Mouse (Mus musculus) CD4-positive, CD25-positive, alpha-beta regulatory T cell, adult 2 months (primary cell): ENCODE data around the gene Olfr1217.
"Not testable (repeated sequence)": the region's sequence is repeated elsewhere in the genome, so short reads cannot be mapped to it uniquely, and the experiment has no call there.

ENCODE experiments used
- DNase-seq: peaks from one replicate; pipeline ENCODE4 v3.0.0-alpha.2; 2012; ENCODE audit warnings: low read depth, low spot score

Olfr1217 gene

DNA sequence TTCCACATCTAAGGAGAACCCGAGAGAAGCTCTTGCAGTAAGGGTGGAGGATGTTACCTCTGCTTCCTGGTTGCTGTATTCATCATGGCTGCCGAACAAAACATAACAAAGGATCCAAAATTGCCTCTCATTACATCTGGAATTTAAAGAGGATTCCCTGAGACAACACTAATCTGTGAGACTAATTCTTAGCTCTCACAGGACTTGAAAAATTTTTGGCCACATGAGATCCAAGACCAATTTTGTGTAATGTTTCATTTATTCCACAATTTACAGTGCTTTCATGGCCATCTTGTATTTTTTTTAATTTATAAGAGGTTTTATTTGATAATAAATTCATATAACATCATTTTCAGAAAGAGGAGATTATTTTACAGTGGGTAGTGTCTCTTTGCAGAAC lies at the start of gene Olfr1217:
TSS of gene Olfr1217 (minus strand) at position 101 of the 400 bp plus-strand sequence.
- DNase-seq: no peak

DNA sequence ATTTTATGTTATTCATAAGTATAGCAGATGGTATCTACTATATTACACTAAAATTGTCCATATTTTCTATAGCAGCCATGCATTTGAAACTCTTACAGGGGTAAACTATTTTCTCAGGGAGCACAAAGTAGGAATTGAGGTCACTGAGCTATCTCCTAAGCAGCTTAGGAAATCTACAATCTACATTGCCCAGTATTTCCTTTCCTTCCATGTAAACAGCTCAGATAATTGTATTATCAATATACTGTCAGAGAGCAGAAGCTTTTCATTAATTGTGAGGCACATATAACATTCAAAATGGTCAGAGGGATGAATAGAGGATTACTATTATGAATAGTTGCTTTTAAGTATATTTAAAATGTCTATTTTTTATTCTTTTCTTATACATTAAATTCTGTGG lies 49.6 kb upstream of the Olfr1217 start:
- DNase-seq: no peak

DNA sequence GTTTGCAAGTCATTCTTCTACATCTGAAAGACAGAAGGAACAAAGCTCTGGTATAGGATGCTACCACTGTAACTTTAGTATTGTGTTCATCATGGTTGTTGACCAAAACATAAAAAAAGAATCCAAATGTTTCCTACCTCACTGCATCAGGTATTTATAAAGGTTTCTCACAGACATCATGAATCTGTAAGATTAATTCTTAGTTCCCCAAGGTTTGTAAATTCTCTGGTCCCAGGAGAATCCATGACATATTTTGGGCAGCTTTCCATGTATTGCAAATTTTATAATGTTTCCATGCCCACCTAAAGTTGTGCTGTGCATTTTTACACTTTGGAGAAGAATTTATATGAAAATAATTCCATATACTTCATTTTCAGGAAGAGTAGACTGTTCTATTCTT lies 29.2 kb upstream of the Olfr1217 start, which contains the start of gene Olfr1218:
TSS of gene Olfr1218 (minus strand) at position 101 of the 400 bp plus-strand sequence.
- no peak for DNase-seq

DNA sequence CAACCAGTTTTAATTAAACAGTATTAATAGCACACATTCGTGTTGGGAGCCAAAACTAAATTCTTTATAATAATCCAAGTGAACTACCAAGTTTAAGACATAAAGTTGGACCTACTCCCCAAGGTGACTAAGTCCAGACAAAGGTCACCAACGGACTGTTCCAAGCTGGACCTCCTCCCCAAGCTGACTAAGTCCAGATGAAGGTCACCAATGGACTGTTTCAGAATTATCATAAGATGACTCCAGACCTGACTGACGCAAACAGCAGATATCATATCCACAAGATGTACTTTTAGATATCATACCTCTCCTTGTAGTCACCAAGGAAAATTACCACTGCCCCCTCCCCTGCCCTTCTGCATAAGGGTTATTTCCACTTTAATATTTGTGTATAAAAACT lies 10.4 kb downstream of the Olfr1217 start:
- not testable (repeated sequence) for DNase-seq

DNA sequence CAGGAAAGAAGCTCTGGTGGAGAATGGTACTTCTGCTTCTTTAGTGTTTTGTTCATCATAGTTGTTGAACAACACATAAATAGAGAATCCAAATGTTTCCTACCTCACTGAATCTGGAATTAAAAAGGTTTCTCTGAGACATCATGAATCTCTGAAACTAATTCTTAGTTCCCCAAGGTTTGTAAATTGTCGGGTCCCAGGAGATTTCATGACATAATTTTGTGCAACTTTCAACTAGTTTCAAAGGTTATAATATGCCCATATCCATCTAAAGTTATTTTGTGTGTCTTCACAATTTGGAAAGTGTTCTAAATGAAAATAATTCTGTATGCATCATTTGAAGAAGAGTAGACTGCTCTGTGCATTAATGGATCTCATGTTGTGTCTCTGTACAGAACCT lies 13.6 kb downstream of the Olfr1217 start, which contains the start of gene Olfr1216:
TSS of gene Olfr1216 (minus strand) at position 101 of the 400 bp plus-strand sequence.
- no peak for DNase-seq

DNA sequence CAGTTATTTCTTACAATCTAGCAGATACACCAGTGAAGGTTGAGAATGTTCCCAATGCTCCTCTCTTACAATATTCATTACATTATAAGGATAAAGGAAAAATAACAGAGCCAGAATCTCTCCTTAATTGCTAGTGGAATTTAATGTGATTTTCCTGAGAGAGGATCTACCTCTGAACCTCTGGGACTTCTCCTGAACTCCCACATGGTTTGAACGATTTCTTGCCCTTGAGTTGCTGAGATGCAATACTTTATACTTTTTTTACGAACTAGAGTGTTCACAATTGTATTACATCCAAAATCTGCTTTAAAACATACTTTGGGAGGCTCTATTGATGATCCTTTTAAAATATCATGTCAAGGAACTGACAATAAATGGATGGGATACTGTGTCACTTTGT lies 25.0 kb downstream of the Olfr1217 start, which contains the start of gene Olfr1215:
TSS of gene Olfr1215 (minus strand) at position 101 of the 400 bp plus-strand sequence.
- DNase-seq: no peak

DNA sequence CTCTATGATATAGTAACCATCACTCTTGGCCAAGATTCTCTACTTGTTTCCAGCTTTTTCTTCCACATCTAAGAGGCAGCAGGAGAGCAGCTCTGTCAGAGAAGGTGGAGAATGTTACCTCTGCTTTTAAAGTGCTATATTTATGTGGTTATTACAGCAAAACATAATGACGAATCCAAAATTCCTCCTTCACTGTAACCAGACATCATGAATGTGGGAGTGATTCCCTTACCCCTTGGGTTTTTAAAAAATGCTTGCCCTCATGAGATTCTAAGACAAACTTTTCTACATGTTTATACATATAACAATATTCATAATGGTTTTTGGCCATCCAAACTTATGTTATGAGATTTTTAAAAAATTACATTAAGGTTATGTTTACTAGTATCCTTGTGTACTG lies 39.3 kb downstream of the Olfr1217 start, which contains the start of gene Olfr1214:
TSS of gene Olfr1214 (minus strand) at position 101 of the 400 bp plus-strand sequence.
- no peak for DNase-seq

DNA sequence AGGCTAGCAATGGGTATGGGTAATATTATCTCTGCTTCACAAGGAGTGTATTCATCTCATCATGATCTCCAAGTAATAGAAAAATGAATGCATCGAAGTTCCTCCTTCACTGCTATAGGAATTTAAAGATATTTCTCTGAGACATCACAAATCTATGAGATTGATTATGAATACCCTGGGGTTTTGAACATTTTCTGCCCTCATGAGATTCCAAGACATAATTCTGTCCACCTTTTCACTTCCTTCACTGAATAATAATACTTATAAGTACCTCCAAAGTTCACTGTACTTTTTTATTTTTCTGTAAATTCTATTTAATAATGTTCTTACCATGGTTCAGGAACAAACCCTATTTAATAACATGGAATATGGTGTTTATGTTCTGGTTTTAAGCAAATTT lies 51.7 kb downstream of the Olfr1217 start, which contains the start of gene Gm13762:
TSS of gene Gm13762 (minus strand) at position 101 of the 400 bp plus-strand sequence.
- DNase-seq: no peak
